Mouse (Mus musculus) midbrain, embryonic 11.5 days (tissue): ENCODE measurements around the gene Tmem59l. TPM values are rescaled to one million over a fixed set of nuclear protein-coding genes. Genes with fewer than 3 reads are reported as not detected.

Experiments
- ATAC-seq: fragments of 200-750 bp; cut with Nextera tagmentation; 2 replicates; pipeline ENCODE4 v1.8.0; 2017; ENCODE audit warnings: moderate TSS enrichment, moderate library complexity; ENCODE audit not compliant: low FRiP score
- DNase-seq: peaks from one replicate; pipeline ENCODE4 v3.0.0; 2015; ENCODE audit warnings: low spot score; ENCODE audit errors: missing footprints
- H3K27ac ChIP-seq: fragments of 300-500 bp; sonication (generic); 2 replicates; pipeline ENCODE4 v1.5.1; 2014; ENCODE audit warnings: low read depth, low read length
- H3K27me3 ChIP-seq: fragments of 300-500 bp; sonication (generic); 2 replicates; pipeline ENCODE4 v1.6.1; 2014; ENCODE audit warnings: mild to moderate bottlenecking, low read length, moderate library complexity, mixed read lengths; ENCODE audit not compliant: control insufficient read depth, insufficient read depth
- H3K36me3 ChIP-seq: fragments of 300-500 bp; sonication (generic); 2 replicates; pipeline ENCODE4 v1.6.1; 2014; ENCODE audit warnings: mild to moderate bottlenecking, low read length, moderate library complexity, mixed read lengths; ENCODE audit not compliant: control insufficient read depth, insufficient read depth
- H3K4me1 ChIP-seq: fragments of 300-500 bp; sonication (generic); 2 replicates; pipeline ENCODE4 v1.6.1; 2014; ENCODE audit warnings: low read length; ENCODE audit not compliant: control insufficient read depth, insufficient read depth
- H3K4me2 ChIP-seq: fragments of 300-500 bp; sonication (generic); 2 replicates; pipeline ENCODE4 v1.6.1; 2014; ENCODE audit warnings: mild to moderate bottlenecking, moderate library complexity
- H3K4me3 ChIP-seq: fragments of 300-500 bp; sonication (generic); 2 replicates; pipeline ENCODE4 v1.5.1; 2014; ENCODE audit warnings: low read depth, low read length
- H3K9ac ChIP-seq: fragments of 300-500 bp; sonication (generic); 2 replicates; pipeline ENCODE4 v1.6.1; 2014; ENCODE audit warnings: low read length
- H3K9me3 ChIP-seq: fragments of 300-500 bp; sonication (generic); 2 replicates; pipeline ENCODE4 v1.6.1; 2016; ENCODE audit warnings: low read length; ENCODE audit not compliant: control insufficient read depth
- WGBS: fragments of 180-500 bp; shearing (Covaris S2); extraction: QIAGEN DNeasy Blood & Tissue Kit; methylation state at CpG from one replicate; pipeline ENCODE4 v1.1.7; 2014; 5-methylcytosine and 5-hydroxymethylcytosine counted together
- polyA plus RNA-seq: library from polyadenylated mRNA; unstranded; fragments of >200 nt; fragmentation: Nextera tagmentation; extraction: Ambion mirVana; gene quantifications from 2 replicates; pipeline ENCODE4 v1.2.1, GENCODE M21; 2014

Tmem59l gene
- polyA plus RNA-seq, 1 experiment from 2014 or later, result 12.3 TPM

GRCm38 (mm10) chr8:70527111-70527511 is 40.0 kb upstream of the Tmem59l start:
- H3K4me3 ChIP-seq, result peak overlapping the region; percentile 87
- no peak overlapping the region for H3K27ac ChIP-seq
- no peaks in the 10 kb centered on the region for H3K27me3 ChIP-seq
- DNase-seq, result no peak
- H3K4me2 ChIP-seq, result peak overlapping the region; percentile 88
- no peak for ATAC-seq
- peaks cover 7% of the 10 kb centered on the region; the same call in 1 of the 2 replicates for H3K36me3 ChIP-seq
- no peaks in the 10 kb centered on the region for H3K9me3 ChIP-seq
- peaks cover 17% of the 10 kb centered on the region for H3K4me1 ChIP-seq
- WGBS, result 3% methylated on average over 8 of the region's 8 CpGs
- H3K9ac ChIP-seq, result peak overlapping the region; percentile 96

DNA sequence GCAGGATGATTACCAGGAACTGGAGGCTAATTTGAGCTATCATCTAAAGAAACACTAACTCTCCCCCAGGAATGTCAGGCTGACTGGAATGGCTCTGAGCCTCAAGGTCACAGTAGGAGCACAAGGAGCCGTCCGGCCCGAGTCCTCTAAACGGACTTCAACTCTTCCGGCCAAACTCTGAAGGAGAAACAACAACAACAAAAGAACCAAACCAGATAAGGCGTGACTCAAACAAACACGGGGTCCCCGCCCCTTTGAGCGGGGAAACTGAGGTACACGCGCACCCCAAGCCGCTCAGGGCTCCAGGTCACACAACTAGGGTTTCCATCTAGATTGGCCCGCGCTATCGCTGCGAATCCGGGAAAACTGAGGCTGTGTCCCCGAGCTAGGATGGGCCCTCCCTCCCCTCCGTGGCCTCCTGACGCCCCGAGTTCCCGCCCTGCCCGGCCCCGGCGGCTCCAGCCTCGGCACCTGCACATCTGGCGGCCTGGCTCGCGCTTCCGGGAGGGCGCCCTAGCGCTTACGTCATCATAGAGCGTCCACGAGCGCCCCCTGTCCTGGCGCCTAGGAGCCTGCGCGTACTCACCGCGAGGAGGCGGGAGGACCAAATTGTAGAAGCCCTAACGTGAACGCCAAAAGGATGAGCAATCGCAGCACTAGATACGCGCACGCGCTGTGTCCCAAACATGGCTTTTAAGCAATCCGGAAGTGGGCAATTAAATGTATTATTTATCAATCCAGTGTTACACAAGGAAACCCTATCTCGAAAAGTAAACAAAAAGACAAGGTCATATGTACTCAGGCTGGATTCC is 35.6 kb upstream of the Tmem59l start:
- Histone ChIP-seq H3K9ac (peak overlapping the region; percentile 76), H3K36me3 (no peaks in the 10 kb centered on the region), H3K4me2 (peak overlapping the region; percentile 68), H3K4me1 (peaks cover 13% of the 10 kb centered on the region), H3K27ac (peak overlapping the region; percentile 45; the same call in 1 of the 2 replicates), H3K4me3 (peak overlapping the region; percentile 57), H3K27me3 (no peaks in the 10 kb centered on the region), H3K9me3 (no peaks in the 10 kb centered on the region)
- 1% methylated on average over 50 of the region's 51 CpGs for WGBS
- ATAC-seq, result peak; percentile 81
- DNase-seq, result peak; percentile 99

- H3K4me1 ChIP-seq, result peaks cover 6% of the 10 kb centered on the region; the same call in 1 of the 2 replicates
- no peak overlapping the region for H3K4me2 ChIP-seq
- no peak for DNase-seq
- H3K27me3 ChIP-seq, result no peaks in the 10 kb centered on the region
- no peak overlapping the region for H3K27ac ChIP-seq
- H3K9me3 ChIP-seq, result no peaks in the 10 kb centered on the region
- H3K4me3 ChIP-seq, result no peak overlapping the region
- no peak for ATAC-seq
- 71% methylated on average over 2 of the region's 2 CpGs for WGBS
- H3K9ac ChIP-seq, result no peak overlapping the region
- H3K36me3 ChIP-seq, result no peaks in the 10 kb centered on the region
These were observed 32.4 kb upstream of the Tmem59l start for GRCm38 (mm10) chr8:70519606-70520005.

DNA sequence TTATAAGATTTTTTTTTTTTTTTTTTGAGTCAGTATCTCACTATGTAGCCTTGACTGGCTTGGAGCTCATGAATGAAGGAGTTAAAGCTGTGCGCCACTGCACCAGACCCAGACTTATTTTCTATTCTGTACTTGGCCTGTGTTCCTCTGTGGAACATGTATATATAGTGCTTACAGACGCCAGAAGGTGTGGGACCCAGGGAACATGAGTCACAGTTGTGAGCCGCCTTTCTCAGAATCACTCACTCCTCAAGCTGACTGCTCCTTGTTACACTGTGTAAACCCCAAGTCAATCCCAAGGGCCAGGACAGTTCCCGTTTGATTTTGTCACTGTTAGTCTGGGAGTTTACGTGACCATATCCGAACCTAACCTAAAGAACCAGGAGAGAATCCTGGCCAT is 31.9 kb upstream of the Tmem59l start:
- H3K27ac ChIP-seq, result no peak overlapping the region
- H3K36me3 ChIP-seq, result no peaks in the 10 kb centered on the region; the same call in 1 of the 2 replicates
- H3K4me1 ChIP-seq, result peaks cover 6% of the 10 kb centered on the region; the same call in 1 of the 2 replicates
- H3K4me2 ChIP-seq, result no peak overlapping the region
- ATAC-seq (no peak), DNase-seq (no peak)
- H3K9me3 ChIP-seq, result no peaks in the 10 kb centered on the region
- 94% methylated on average over 6 of the region's 6 CpGs for WGBS
- H3K4me3 ChIP-seq, result no peak overlapping the region
- no peaks in the 10 kb centered on the region for H3K27me3 ChIP-seq
- no peak overlapping the region for H3K9ac ChIP-seq

DNA sequence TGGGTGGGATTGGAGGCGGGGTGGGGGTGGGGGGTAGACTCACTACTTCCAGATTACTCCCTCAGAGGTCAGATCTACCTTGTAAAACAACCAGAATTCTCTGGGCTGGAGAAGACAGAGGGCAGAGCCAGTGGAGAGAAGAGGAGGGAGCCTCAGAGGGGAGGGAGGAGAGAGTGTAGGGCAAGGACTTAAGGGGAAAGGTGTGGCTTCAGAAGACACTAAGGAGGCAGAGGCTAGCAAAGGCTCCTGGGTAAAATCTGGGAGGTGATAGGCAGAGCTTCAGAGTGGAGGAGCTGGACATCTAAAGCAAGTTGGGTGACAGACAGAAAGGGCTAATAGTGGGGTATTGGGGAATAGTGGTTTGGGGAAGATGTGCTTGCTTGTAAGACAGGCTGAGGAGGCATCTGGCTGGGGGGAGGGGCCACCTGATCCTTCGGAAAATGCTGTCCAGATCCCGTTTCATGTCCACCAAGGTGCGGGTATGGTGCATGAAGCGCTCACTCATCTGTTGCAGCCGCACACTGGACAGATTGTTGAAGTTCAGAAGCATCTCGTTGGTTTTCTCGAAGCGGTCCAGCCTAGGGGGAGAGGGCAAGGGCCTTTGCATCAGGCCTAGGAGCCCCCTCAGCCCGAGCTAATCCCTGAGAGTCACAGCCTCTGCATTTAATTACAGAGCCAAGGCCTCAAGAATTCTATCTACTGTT is 30.9 kb upstream of the Tmem59l start:
- DNase-seq (no peak), ATAC-seq (no peak)
- no peak overlapping the region for H3K4me2 ChIP-seq
- H3K27ac ChIP-seq, result no peak overlapping the region
- no peaks in the 10 kb centered on the region for H3K9me3 ChIP-seq
- no peak overlapping the region for H3K9ac ChIP-seq
- no peaks in the 10 kb centered on the region for H3K27me3 ChIP-seq
- H3K4me3 ChIP-seq, result no peak overlapping the region
- 72% methylated on average over 10 of the region's 10 CpGs for WGBS
- H3K4me1 ChIP-seq, result peaks cover 6% of the 10 kb centered on the region; the same call in 1 of the 2 replicates
- no peaks in the 10 kb centered on the region; the same call in none of the 2 replicates for H3K36me3 ChIP-seq

GRCm38 (mm10) chr8:70513441-70513840 is 26.3 kb upstream of the Tmem59l start:
- Histone ChIP-seq H3K36me3 (peaks cover 5% of the 10 kb centered on the region), H3K4me1 (peaks cover 13% of the 10 kb centered on the region), H3K27ac (no peak overlapping the region), H3K4me2 (no peak overlapping the region), H3K27me3 (no peaks in the 10 kb centered on the region), H3K9ac (no peak overlapping the region), H3K4me3 (no peak overlapping the region), H3K9me3 (no peaks in the 10 kb centered on the region)
- ATAC-seq (no peak), DNase-seq (no peak)
- 87% methylated on average over 2 of the region's 2 CpGs for WGBS

- Histone ChIP-seq H3K27ac (no peak overlapping the region), H3K27me3 (no peaks in the 10 kb centered on the region), H3K4me1 (peaks cover 17% of the 10 kb centered on the region), H3K4me2 (no peak overlapping the region), H3K9me3 (no peaks in the 10 kb centered on the region), H3K4me3 (no peak overlapping the region), H3K36me3 (peaks cover 9% of the 10 kb centered on the region), H3K9ac (no peak overlapping the region)
- DNase-seq (no peak), ATAC-seq (no peak)
- WGBS, result 86% methylated on average over 11 of the region's 11 CpGs
These were observed 25.2 kb upstream of the Tmem59l start for GRCm38 (mm10) chr8:70512253-70512903.

GRCm38 (mm10) chr8:70511770-70512169 is 24.6 kb upstream of the Tmem59l start:
- no peak overlapping the region for H3K27ac ChIP-seq
- H3K9ac ChIP-seq, result no peak overlapping the region
- H3K4me3 ChIP-seq, result no peak overlapping the region
- DNase-seq (no peak), ATAC-seq (no peak)
- H3K9me3 ChIP-seq, result no peaks in the 10 kb centered on the region
- H3K4me2 ChIP-seq, result no peak overlapping the region
- 98% methylated on average over 2 of the region's 2 CpGs for WGBS
- peaks cover 18% of the 10 kb centered on the region for H3K4me1 ChIP-seq
- H3K36me3 ChIP-seq, result peaks cover 10% of the 10 kb centered on the region
- H3K27me3 ChIP-seq, result no peaks in the 10 kb centered on the region
